Mouse (Mus musculus) thymus, postnatal 10 days (tissue): ENCODE results near the gene Lpin1.

Source experiments
- DNase-seq, 2 experiments: peaks; one replicate each; pipeline ENCODE4 v3.0.0; 2021; ENCODE audit warnings: low spot score in 2 of 2

Lpin1 gene

DNA sequence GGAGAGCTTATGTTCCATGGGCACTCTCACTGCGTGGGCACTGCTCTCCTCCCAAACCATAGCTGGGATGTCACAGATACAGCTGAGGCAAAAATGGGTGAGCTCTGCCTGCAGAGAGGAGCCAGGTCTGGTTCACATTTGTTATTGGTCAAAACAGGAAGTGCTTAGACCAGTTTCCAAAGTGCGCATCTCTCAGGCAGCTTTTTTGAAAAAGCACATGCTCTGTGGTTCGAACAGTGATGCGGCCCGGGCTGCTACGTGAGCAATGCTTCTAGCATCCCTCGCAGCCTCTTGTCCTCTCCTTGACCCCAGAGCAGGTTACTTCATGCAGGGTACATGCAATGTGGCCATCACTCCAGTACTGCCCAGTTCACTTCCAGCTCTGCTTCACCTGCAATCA lies 82.1 kb downstream of the Lpin1 start:
- DNase-seq: no peak

DNA sequence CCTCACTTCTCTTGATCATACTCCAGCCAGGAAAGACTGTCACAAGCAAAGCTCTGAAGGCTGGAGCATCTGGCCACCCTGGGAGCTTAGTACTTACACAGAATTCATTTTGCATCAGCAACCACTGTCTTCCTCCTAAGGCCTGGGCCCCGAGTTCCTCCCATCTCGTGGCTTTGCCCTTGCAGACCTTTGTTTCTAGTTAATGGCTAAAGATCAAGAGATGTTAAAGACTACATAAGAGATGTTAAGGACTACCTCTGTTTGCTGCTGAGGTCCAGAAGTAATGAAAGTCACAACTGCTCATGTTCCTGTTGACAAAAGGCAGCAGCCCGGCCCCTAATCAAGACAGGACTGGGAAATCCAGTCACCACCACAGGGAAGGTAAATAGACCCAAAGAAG lies 82.8 kb downstream of the Lpin1 start:
- DNase-seq: no peak

GRCm38 (mm10) chr12:16526862-16527261 lies 83.9 kb downstream of the Lpin1 start:
- no peak for DNase-seq

GRCm38 (mm10) chr12:16526134-16526533 lies 84.6 kb downstream of the Lpin1 start:
- DNase-seq: no peak

DNA sequence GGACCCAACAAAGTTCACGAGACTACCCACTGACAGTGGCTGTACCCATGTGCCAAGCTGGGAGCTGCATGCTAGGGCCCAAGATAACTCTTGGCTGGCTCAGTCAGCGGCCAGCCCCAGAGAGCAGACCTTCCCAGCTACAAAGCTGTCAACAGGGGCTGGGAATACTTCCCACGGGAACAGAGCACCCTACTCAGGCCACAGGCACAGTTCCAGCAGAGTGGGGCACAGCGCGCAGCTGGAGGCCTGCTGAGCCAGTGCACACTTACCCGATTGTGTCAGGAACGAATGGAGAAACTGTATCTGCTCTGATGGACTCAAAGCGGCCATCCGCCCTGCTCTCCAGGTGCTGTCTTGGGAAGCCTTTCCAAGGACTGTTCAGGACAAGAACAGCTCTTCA lies 95.6 kb downstream of the Lpin1 start:
- DNase-seq: no peak

DNA sequence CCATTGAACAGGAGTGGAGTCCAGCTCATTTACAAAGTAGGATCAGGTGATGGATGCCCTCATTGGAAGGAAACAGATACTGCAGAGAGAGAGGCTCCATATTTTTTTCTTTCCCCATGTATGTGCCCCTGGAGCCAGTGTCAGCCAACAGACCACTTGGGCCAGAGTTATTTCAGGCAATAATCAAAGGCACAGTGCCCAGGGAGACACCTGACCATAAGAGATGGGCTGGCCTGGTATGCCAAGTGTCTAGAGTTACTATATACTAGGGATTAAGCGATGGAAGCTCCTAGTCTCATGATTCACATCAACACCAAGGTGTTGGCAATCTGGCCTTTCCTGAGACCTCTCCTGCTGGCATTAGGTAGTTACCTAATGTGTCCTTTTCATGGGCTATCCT lies 97.8 kb downstream of the Lpin1 start:
- DNase-seq: no peak

- peak; percentile 78 to 88 for DNase-seq
Observed at GRCm38 (mm10) chr12:16509122-16509752, 101.5 kb downstream of the Lpin1 start.

DNA sequence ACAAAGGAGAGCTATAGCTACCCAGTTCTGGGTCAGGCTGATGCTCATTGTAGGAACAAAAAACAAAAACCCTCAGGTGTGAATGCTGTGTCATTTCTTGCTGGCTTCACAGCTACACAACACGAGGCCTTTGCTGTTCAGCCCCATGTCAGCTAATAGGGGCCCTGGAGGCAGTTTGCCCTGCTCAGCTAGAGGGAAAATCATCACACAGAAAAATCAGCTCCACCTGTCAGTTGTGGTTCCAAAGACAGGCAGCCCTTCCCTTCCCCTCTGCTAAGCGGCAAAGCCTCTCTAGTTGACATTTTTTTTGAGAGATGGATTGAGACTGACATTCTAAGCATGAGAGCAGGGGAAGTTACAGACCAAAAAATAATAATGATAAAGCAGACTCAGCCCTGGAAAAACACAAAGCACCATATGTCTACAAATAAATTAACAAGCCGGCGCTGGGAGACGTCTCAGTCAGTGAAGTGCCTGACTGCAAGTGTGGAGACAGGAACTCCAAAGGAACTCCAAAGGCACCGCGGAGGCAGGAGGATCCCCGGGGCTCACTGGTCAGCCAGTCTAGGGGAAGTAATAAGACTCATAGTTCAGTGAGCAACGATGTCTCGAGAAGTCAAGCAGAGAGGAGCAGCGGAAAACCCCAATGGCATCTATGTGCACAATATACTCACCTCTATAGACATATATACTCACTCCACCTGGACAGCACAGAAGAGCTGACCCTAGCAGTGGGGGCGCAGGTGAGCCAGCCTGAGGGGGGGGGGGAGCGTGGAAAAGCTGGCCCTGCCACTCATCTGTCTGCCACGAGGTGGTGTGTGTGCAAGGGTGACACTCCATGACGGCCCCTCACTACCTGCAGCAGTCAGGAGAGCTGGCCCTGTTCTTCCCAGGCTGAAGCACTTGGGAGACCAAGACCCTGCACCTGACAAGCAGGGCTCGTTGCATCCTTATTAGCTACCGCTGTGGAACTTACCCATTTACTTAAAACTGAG lies 103.7 kb downstream of the Lpin1 start:
- DNase-seq: no peak

- peak in 1 of 2 experiments; percentile 8 for DNase-seq
Observed at GRCm38 (mm10) chr12:16504244-16504643, 106.5 kb downstream of the Lpin1 start.

- no peak for DNase-seq
Observed at GRCm38 (mm10) chr12:16497960-16498359, 112.8 kb downstream of the Lpin1 start.

GRCm38 (mm10) chr12:16492713-16493112 lies 118.1 kb downstream of the Lpin1 start:
- no peak for DNase-seq

- no peak for DNase-seq
Observed at GRCm38 (mm10) chr12:16488899-16489298, 121.9 kb downstream of the Lpin1 start.

GRCm38 (mm10) chr12:16487453-16487852 lies 123.3 kb downstream of the Lpin1 start:
- no peak for DNase-seq
